Comparison of ENCODE assay signal across 8 mouse cellular contexts in genomic region chr2:131261481-131262212, GRCm38 (mm10). TPM values are rescaled to one million over a fixed set of nuclear protein-coding genes. Genes with fewer than 3 reads are reported as not detected.
DNase-seq lines count a peak whose midpoint lies in the region; ATAC-seq and TF ChIP-seq lines count a peak whose summit lies in the region.

No protein-coding gene starts in this region.

- peaks cover 4% of the 10 kb centered on the region for H3K4me1 ChIP-seq in midbrain, postnatal 0 days (ENCODE audit: insufficient read depth, low read length)

- peak overlapping the region; percentile 66 for H3K4me2 ChIP-seq in midbrain, postnatal 0 days (ENCODE audit: low read depth, low read length, poor library complexity, severe bottlenecking)

- H3K4me3 ChIP-seq in midbrain, postnatal 0 days (ENCODE audit: low read depth, low read length) = peak overlapping the region; percentile 75

- TF ChIP-seq CTCF in midbrain, postnatal 0 days (IDR thresholded peaks at IDR 0.05) = no peak

- ATAC-seq in inflammation-experienced regulatory T-cells, adult 6 months = peak; percentile 50
- ATAC-seq in midbrain, postnatal 0 days (ENCODE audit: low FRiP score) = peak; percentile 83

- H3K27me3 ChIP-seq in midbrain, postnatal 0 days (ENCODE audit: insufficient read depth, low read length) = no peaks in the 10 kb centered on the region

- H3K9me3 ChIP-seq in midbrain, postnatal 0 days (ENCODE audit: low read length) = no peaks in the 10 kb centered on the region

- 0% methylated on average over 10 of the region's 10 CpGs for WGBS in midbrain, postnatal 0 days

- peak overlapping the region; percentile 44 for H3K9ac ChIP-seq in midbrain, postnatal 0 days (replicated peaks; ENCODE audit: low read length, poor library complexity, severe bottlenecking)

- H3K27ac ChIP-seq in midbrain, postnatal 0 days (ENCODE audit: low read depth, low read length) = peak overlapping the region; percentile 92

- DNase-seq in cerebellum, adult 9-10 months = peak; percentile 21
- no peak for DNase-seq in cerebellum, adult 11-12 months
- peak; percentile 57 to 80 for DNase-seq in right cerebral cortex, postnatal 10 days (ENCODE audit: low spot score in 2 of 2)
- no peak for DNase-seq in right cerebral cortex, postnatal 14 days
- no peak for DNase-seq in midbrain, postnatal 0 days (ENCODE audit: low spot score)
- no peak for DNase-seq in cerebellum, postnatal 4 days (ENCODE audit: low spot score in 2 of 2)
- no peak for DNase-seq in layer of hippocampus, adult 18-20 months (ENCODE audit: low spot score in 2 of 2)

- no peaks in the 10 kb centered on the region for H3K36me3 ChIP-seq in midbrain, postnatal 0 days (ENCODE audit: insufficient read depth, low read length)

RNA-seq across cellular contexts. Expression of gene Pank2, which starts 0.6 kb away (rescaled TPM):
- 10 to 100 TPM in 2 of 3 experiments, 1 to 10 TPM in 1; 9.9 to 12.1 (median 11.9) TPM for polyA plus RNA-seq in inflammation-experienced regulatory T-cells, adult 6 months (2017; shearing (Covaris generic))
- 36.7 and 41.8 TPM in 2 replicates for total RNA-seq in midbrain, postnatal 0 days (2014; rRNA removed)
- 24.0 and 30.8 TPM in 2 replicates for polyA plus RNA-seq in midbrain, postnatal 0 days (2015; fragmentation: Nextera tagmentation; extraction: Ambion mirVana)
- total RNA-seq in layer of hippocampus, adult 18-20 months (2021) = 10 to 100 TPM; 51.1 to 60.1 TPM

RNA-seq across cellular contexts. Expression of gene Mavs, which starts 27.8 kb away (rescaled TPM):
- 10 to 100 TPM; 18.2 to 20.5 (median 18.8) TPM for polyA plus RNA-seq in inflammation-experienced regulatory T-cells, adult 6 months (2017; shearing (Covaris generic))
- total RNA-seq in midbrain, postnatal 0 days (2014; rRNA removed) = 6.3 and 10.9 TPM in 2 replicates
- polyA plus RNA-seq in midbrain, postnatal 0 days (2015; fragmentation: Nextera tagmentation; extraction: Ambion mirVana) = 4.0 and 5.0 TPM in 2 replicates
- 1 to 10 TPM; 7.6 to 9.4 TPM for total RNA-seq in layer of hippocampus, adult 18-20 months (2021)

RNA-seq across cellular contexts. Expression of gene Ap5s1, which starts 54.8 kb away (rescaled TPM):
- polyA plus RNA-seq in inflammation-experienced regulatory T-cells, adult 6 months (2017; shearing (Covaris generic)) = 10 to 100 TPM; 13.4 to 25.1 (median 20.9) TPM
- 36.5 and 40.1 TPM in 2 replicates for total RNA-seq in midbrain, postnatal 0 days (2014; rRNA removed)
- 35.5 and 36.7 TPM in 2 replicates for polyA plus RNA-seq in midbrain, postnatal 0 days (2015; fragmentation: Nextera tagmentation; extraction: Ambion mirVana)
- total RNA-seq in layer of hippocampus, adult 18-20 months (2021) = 10 to 100 TPM; 22.1 to 24.4 TPM

Comparison
In these comparisons a context has a peak if more than half of its experiments do, and no peak if none do; other contexts are left out.
1. DNase-seq: peak in cerebellum, adult 9-10 months (single experiment) and right cerebral cortex, postnatal 10 days (2 of 2); none in cerebellum, adult 11-12 months (single experiment), right cerebral cortex, postnatal 14 days (single experiment), midbrain, postnatal 0 days (single experiment), cerebellum, postnatal 4 days (0 of 2) and layer of hippocampus, adult 18-20 months (0 of 2).